39 mouse cellular contexts compared by ENCODE assay signal in genomic region chr12:10400788-10401187, GRCm38 (mm10). TPM values are rescaled to one million over a fixed set of nuclear protein-coding genes. Genes with fewer than 3 reads are reported as not detected.
DNase-seq lines count a peak whose midpoint lies in the region; ATAC-seq lines count a peak whose summit lies in the region.
"Had no signal": no experiment of that assay in that cellular context is flagged by ENCODE, and none has a peak within 500 bp of the region (broad histone marks: within the 10 kb centered on the region; RNA-seq: fewer than 3 reads in every experiment).

No protein-coding gene starts in this region.

- no peaks in the 10 kb centered on the region for H3K27me3 ChIP-seq in embryonic facial prominence, embryonic 11.5 days (ENCODE audit: control insufficient read depth, insufficient read depth, low read length)
- H3K27me3 ChIP-seq in embryonic facial prominence, embryonic 10.5 days (replicated peaks; ENCODE audit: low read depth, poor library complexity, severe bottlenecking): no peaks in the 10 kb centered on the region
- H3K27me3 ChIP-seq in embryonic facial prominence, embryonic 14.5 days (replicated peaks; ENCODE audit: control insufficient read depth, insufficient read depth, low read length): no peaks in the 10 kb centered on the region
- H3K27me3 ChIP-seq: heart, embryonic 13.5 days; hindbrain, embryonic 15.5 days; kidney, embryonic 15.5 days; limb, embryonic 13.5 days; lung, embryonic 15.5 days; megakaryocyte, embryonic 14.5 days; midbrain, embryonic 12.5 days; neural tube, embryonic 12.5 days; Patski had no signal

- WGBS in embryonic facial prominence, embryonic 11.5 days: 61% methylated on average over 1 of the region's 1 CpGs
- 59% methylated on average over 1 of the region's 1 CpGs for WGBS in embryonic facial prominence, embryonic 10.5 days
- 50% methylated on average over 1 of the region's 1 CpGs for WGBS in embryonic facial prominence, embryonic 14.5 days

- no peak overlapping the region for H3K27ac ChIP-seq in embryonic facial prominence, embryonic 11.5 days (replicated peaks; ENCODE audit: low read depth, low read length)
- no peak overlapping the region for H3K27ac ChIP-seq in embryonic facial prominence, embryonic 10.5 days (replicated peaks)
- H3K27ac ChIP-seq in embryonic facial prominence, embryonic 14.5 days (replicated peaks; ENCODE audit: low read depth, low read length): 0 out of 2 replicates have a peak overlapping the region, but pooled peaks have one; percentile 6
- H3K27ac ChIP-seq: gastrocnemius, adult 2 months; heart, embryonic 13.5 days; hindbrain, embryonic 15.5 days; limb, embryonic 13.5 days; lung, embryonic 15.5 days; midbrain, embryonic 12.5 days; neural tube, embryonic 12.5 days had no signal

- no peak overlapping the region for H3K4me3 ChIP-seq in embryonic facial prominence, embryonic 11.5 days (ENCODE audit: low read depth, low read length)
- no peak overlapping the region for H3K4me3 ChIP-seq in embryonic facial prominence, embryonic 10.5 days
- no peak overlapping the region for H3K4me3 ChIP-seq in embryonic facial prominence, embryonic 14.5 days (ENCODE audit: low read depth, low read length)
- H3K4me3 ChIP-seq: gastrocnemius, adult 2 months; heart, embryonic 13.5 days; hindbrain, embryonic 15.5 days; kidney, embryonic 15.5 days; limb, embryonic 13.5 days; lung, embryonic 15.5 days; megakaryocyte, embryonic 14.5 days; midbrain, embryonic 12.5 days; myocyte; neural tube, embryonic 12.5 days had no signal

- no peaks in the 10 kb centered on the region for H3K4me1 ChIP-seq in embryonic facial prominence, embryonic 11.5 days (ENCODE audit: control insufficient read depth, insufficient read depth, low read length)
- peaks cover 9% of the 10 kb centered on the region for H3K4me1 ChIP-seq in embryonic facial prominence, embryonic 10.5 days
- no peaks in the 10 kb centered on the region for H3K4me1 ChIP-seq in embryonic facial prominence, embryonic 14.5 days (ENCODE audit: control insufficient read depth, insufficient read depth, low read length)
- H3K4me1 ChIP-seq: heart, embryonic 13.5 days; hindbrain, embryonic 15.5 days; kidney, embryonic 15.5 days; limb, embryonic 13.5 days; midbrain, embryonic 12.5 days; neural tube, embryonic 12.5 days had no signal

- no peak overlapping the region for H3K4me2 ChIP-seq in embryonic facial prominence, embryonic 11.5 days (ENCODE audit: low read depth, low read length)
- H3K4me2 ChIP-seq in embryonic facial prominence, embryonic 14.5 days (ENCODE audit: low read depth, low read length): no peak overlapping the region
- H3K4me2 ChIP-seq: heart, embryonic 13.5 days; hindbrain, embryonic 15.5 days; kidney, embryonic 15.5 days; limb, embryonic 13.5 days; liver, embryonic 11.5 days; lung, embryonic 15.5 days; midbrain, embryonic 12.5 days; neural tube, embryonic 12.5 days had no signal

- DNase-seq in embryonic facial prominence, embryonic 11.5 days (ENCODE audit: low spot score): peak; percentile 5
- no peak for DNase-seq in embryonic facial prominence, embryonic 10.5 days (ENCODE audit: low spot score)
- DNase-seq in left cerebral cortex, postnatal 25 days (ENCODE audit: low spot score in 2 of 2): peak; percentile 10 to 43
- no peak for DNase-seq in left cerebral cortex, adult 8-10 months (ENCODE audit: low spot score in 2 of 2)
- peak; percentile 65 for DNase-seq in embryonic facial prominence, embryonic 14.5 days (ENCODE audit: low spot score)
- DNase-seq in adrenal gland, adult 8-10 months: no peak
- DNase-seq in adrenal gland, postnatal 4 days (ENCODE audit: low spot score in 2 of 2): no peak
- DNase-seq: adrenal gland, postnatal 25 days; cerebellum, adult 9-10 months; cerebellum, postnatal 36 days; embryo, embryonic 11 days; gastrocnemius, adult 2 months; gastrocnemius, postnatal 36 days; heart, postnatal 10 days; kidney, adult 11 months; kidney, postnatal 36 days; layer of hippocampus, postnatal 36 days; lung, postnatal 4 days had no signal

- no peak overlapping the region for H3K9ac ChIP-seq in embryonic facial prominence, embryonic 11.5 days (replicated peaks; ENCODE audit: low read length)
- H3K9ac ChIP-seq in embryonic facial prominence, embryonic 14.5 days (ENCODE audit: low read depth, low read length): no peak overlapping the region
- H3K9ac ChIP-seq: heart, embryonic 13.5 days; hindbrain, embryonic 15.5 days; kidney, embryonic 15.5 days; limb, embryonic 13.5 days; lung, embryonic 15.5 days; midbrain, embryonic 12.5 days; neural tube, embryonic 12.5 days had no signal

- no peak for ATAC-seq in embryonic facial prominence, embryonic 11.5 days (replicated peaks; ENCODE audit: insufficient number of reproducible peaks, low FRiP score, low TSS enrichment, low read depth)
- peak; percentile 19 for ATAC-seq in activated CD4-positive, CD25-positive, alpha-beta regulatory T cell, adult 4 months
- ATAC-seq in embryonic facial prominence, embryonic 14.5 days (ENCODE audit: low read depth): no peak
- ATAC-seq: forebrain, embryonic 14.5 days; inflammation-experienced regulatory T-cells, adult 6 months; Patski had no signal

- no peaks in the 10 kb centered on the region for H3K9me3 ChIP-seq in embryonic facial prominence, embryonic 11.5 days (replicated peaks; ENCODE audit: control insufficient read depth, low read length)
- no peaks in the 10 kb centered on the region for H3K9me3 ChIP-seq in embryonic facial prominence, embryonic 10.5 days
- H3K9me3 ChIP-seq in embryonic facial prominence, embryonic 14.5 days (ENCODE audit: control insufficient read depth, low read length): no peaks in the 10 kb centered on the region
- H3K9me3 ChIP-seq: G1E; heart, embryonic 13.5 days; hindbrain, embryonic 15.5 days; kidney, embryonic 15.5 days; limb, embryonic 13.5 days; lung, embryonic 15.5 days; midbrain, embryonic 12.5 days; neural tube, embryonic 12.5 days had no signal

- intact Hi-C loops in left cerebral cortex, postnatal 25 days (cut with DNase I): no loop called here

- H3K36me3 ChIP-seq in embryonic facial prominence, embryonic 11.5 days (replicated peaks; ENCODE audit: control insufficient read depth, insufficient read depth, low read depth, low read length): no peaks in the 10 kb centered on the region
- H3K36me3 ChIP-seq in embryonic facial prominence, embryonic 10.5 days (replicated peaks): no peaks in the 10 kb centered on the region
- no peaks in the 10 kb centered on the region for H3K36me3 ChIP-seq in embryonic facial prominence, embryonic 14.5 days (ENCODE audit: control insufficient read depth, insufficient read depth, low read length)
- H3K36me3 ChIP-seq: G1E; hindbrain, embryonic 15.5 days; kidney, embryonic 15.5 days; limb, embryonic 13.5 days; lung, embryonic 15.5 days; midbrain, embryonic 12.5 days; neural tube, embryonic 12.5 days had no signal

RNA-seq across cellular contexts. Expression of gene Rdh14, which starts 10.2 kb away (rescaled TPM):
- polyA plus RNA-seq in embryonic facial prominence, embryonic 11.5 days (2014; fragmentation: Nextera tagmentation; extraction: Ambion mirVana): 32.8 and 33.4 TPM in 2 replicates
- polyA plus RNA-seq in embryonic facial prominence, embryonic 10.5 days (2016; fragmentation: Nextera tagmentation; extraction: Ambion mirVana): 19.6 and 23.8 TPM in 2 replicates
- total RNA-seq in left cerebral cortex, postnatal 25 days (2021): 10 to 100 TPM; 36.5 to 37.9 TPM
- total RNA-seq in left cerebral cortex, adult 8-10 months (2022): 10 to 100 TPM; 31.9 to 35.2 (median 33.7) TPM
- 10 to 100 TPM; 10.3 to 10.8 TPM for polyA plus RNA-seq in activated CD4-positive, CD25-positive, alpha-beta regulatory T cell, adult 4 months (2017; shearing (Covaris generic))
- polyA plus RNA-seq in embryonic facial prominence, embryonic 14.5 days (2014; fragmentation: Nextera tagmentation; extraction: Ambion mirVana): 40.7 and 44.2 TPM in 2 replicates
- total RNA-seq in adrenal gland, adult 8-10 months (2022): 10 to 100 TPM; 31.7 to 40.4 (median 33.8) TPM
- 10 to 100 TPM; 36.7 to 37.6 TPM for total RNA-seq in adrenal gland, postnatal 4 days (2021)

RNA-seq across cellular contexts. Expression of gene Nt5c1b, which starts 31.0 kb away (rescaled TPM):
- not detected in 2 replicates for polyA plus RNA-seq in embryonic facial prominence, embryonic 11.5 days (2014; fragmentation: Nextera tagmentation; extraction: Ambion mirVana)
- polyA plus RNA-seq in embryonic facial prominence, embryonic 10.5 days (2016; fragmentation: Nextera tagmentation; extraction: Ambion mirVana): not detected in 2 replicates
- total RNA-seq in left cerebral cortex, postnatal 25 days (2021): not detected
- total RNA-seq in left cerebral cortex, adult 8-10 months (2022): under 1 TPM in 1 of 4 experiments, not detected in 3; 0.27 TPM
- not detected for polyA plus RNA-seq in activated CD4-positive, CD25-positive, alpha-beta regulatory T cell, adult 4 months (2017; shearing (Covaris generic))
- not detected in 2 replicates for polyA plus RNA-seq in embryonic facial prominence, embryonic 14.5 days (2014; fragmentation: Nextera tagmentation; extraction: Ambion mirVana)
- total RNA-seq in adrenal gland, adult 8-10 months (2022): not detected
- not detected for total RNA-seq in adrenal gland, postnatal 4 days (2021)
- total RNA-seq: adrenal gland, postnatal 25 days; gastrocnemius, adult 2 months; gastrocnemius, postnatal 36 days; heart, adult 8-10 months; heart, postnatal 10 days; hematopoietic stem cell, adult 5-6 weeks; layer of hippocampus, postnatal 36 days; left cerebral cortex, postnatal 14 days; midbrain, postnatal 0 days had no signal
- polyA plus RNA-seq: forebrain, embryonic 14.5 days; frontal cortex, adult 2 months; G1E; heart, embryonic 13.5 days; hindbrain, embryonic 15.5 days; inflammation-experienced regulatory T-cells, adult 6 months; kidney, embryonic 15.5 days; limb, embryonic 13.5 days; liver, embryonic 11.5 days; liver, embryonic 16.5 days; lung, embryonic 15.5 days; midbrain, embryonic 12.5 days; midbrain, postnatal 0 days; myocyte; neural tube, embryonic 12.5 days; Patski had no signal

Comparison
In these comparisons a context has a peak if more than half of its experiments do, and no peak if none do; other contexts are left out.
1. DNase-seq: peak in embryonic facial prominence, embryonic 11.5 days (single experiment), left cerebral cortex, postnatal 25 days (2 of 2) and embryonic facial prominence, embryonic 14.5 days (single experiment); none in embryonic facial prominence, embryonic 10.5 days (single experiment), left cerebral cortex, adult 8-10 months (0 of 2), adrenal gland, adult 8-10 months (single experiment) and adrenal gland, postnatal 4 days (0 of 2).